Mouse (Mus musculus): ENCODE data around the gene Prr30.

DNA sequence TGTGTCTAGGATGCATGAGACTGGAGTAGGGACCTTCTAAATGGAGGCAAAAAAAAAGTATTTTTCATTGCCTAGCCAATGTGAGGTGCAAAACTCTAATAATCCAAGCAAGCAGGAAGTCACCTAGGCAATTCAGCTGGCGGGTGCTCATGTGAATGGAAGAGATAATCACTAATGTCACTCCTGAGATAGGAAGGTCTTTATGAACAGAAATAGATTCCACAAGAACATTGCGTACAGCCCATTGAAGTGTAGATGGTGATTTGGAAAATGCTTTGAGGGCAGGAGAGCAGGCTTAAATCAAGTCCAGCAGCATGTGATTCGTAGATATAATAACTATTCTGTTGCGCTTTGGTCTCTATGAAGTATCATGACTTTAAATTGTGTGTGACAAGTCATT lies 27.9 kb downstream of the Prr30 start:
- TF ChIP-seq CTCF (IDR thresholded peaks at IDR 0.05; ENCODE audit: extremely low read depth, insufficient read depth, insufficient read length, insufficient replicate concordance) (no peak), POLR2A (IDR thresholded peaks at IDR 0.05; ENCODE audit: low read depth, low read length) (no peak)
